Mouse (Mus musculus): ENCODE data around the gene Strip2.

Strip2 gene

GRCm38 (mm10) chr6:30009204-30009603 lies 92.4 kb downstream of the Strip2 start:
- no peak for DNase-seq (ENCODE audit: low spot score)
